Mouse (Mus musculus): ENCODE data around the gene Lzic. TPM values are rescaled to one million over a fixed set of nuclear protein-coding genes. Genes with fewer than 3 reads are reported as not detected.
"Not testable (repeated sequence)": the region's sequence is repeated elsewhere in the genome, so short reads cannot be mapped to it uniquely, and the experiment has no call there.

Gene Lzic
- polyA plus RNA-seq, 1 experiment from 2014 or later = 9.7 TPM

DNA sequence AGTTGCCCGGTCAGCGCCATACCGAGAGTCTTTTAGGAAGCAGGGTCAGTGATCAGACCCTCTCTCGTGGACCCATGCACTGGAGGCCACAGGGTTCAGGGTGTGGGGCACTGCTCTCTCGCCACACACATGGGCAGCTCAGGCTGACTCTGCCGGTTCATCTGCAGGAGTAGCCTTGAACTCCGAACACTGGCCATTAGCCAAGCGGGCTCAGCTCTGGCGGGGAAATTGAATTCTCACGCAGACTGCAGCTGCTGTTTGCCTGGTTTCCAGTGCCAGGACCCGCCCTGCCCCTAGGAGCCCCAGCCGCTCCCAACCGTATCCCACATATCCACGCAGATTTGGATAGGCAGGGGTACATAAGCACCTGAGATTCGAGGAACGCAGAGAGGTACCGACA is 30.8 kb upstream of the Lzic start:
- H3K9ac ChIP-seq (ENCODE audit: low read depth, low read length) = no peak overlapping the region
- H3K27ac ChIP-seq (ENCODE audit: low read length) = no peak overlapping the region
- H3K4me3 ChIP-seq (ENCODE audit: low read depth, low read length) = no peak overlapping the region
- H3K4me1 ChIP-seq (ENCODE audit: control insufficient read depth, low read depth, low read length) = no peaks in the 10 kb centered on the region
- no peaks in the 10 kb centered on the region for H3K27me3 ChIP-seq (ENCODE audit: control insufficient read depth, insufficient read depth, low read depth, low read length)
- ATAC-seq (ENCODE audit: low read depth) = no peak
- WGBS (ENCODE audit: insufficient replicate concordance) = 72% methylated on average over 17 of the region's 17 CpGs
- H3K4me2 ChIP-seq (ENCODE audit: low read depth, low read length) = no peak overlapping the region
- no peaks in the 10 kb centered on the region for H3K9me3 ChIP-seq (replicated peaks; ENCODE audit: control insufficient read depth, low read length)
- H3K36me3 ChIP-seq (ENCODE audit: control insufficient read depth, insufficient read depth) = no peaks in the 10 kb centered on the region

GRCm38 (mm10) chr4:149454879-149455278 is 30.1 kb upstream of the Lzic start, which contains the start of gene Rbp7:
Gene Rbp7, minus strand, starts transcription at chr4:149454978.
- no peaks in the 10 kb centered on the region for H3K4me1 ChIP-seq (ENCODE audit: control insufficient read depth, low read depth, low read length)
- H3K9me3 ChIP-seq (replicated peaks; ENCODE audit: control insufficient read depth, low read length) = no peaks in the 10 kb centered on the region
- no peak for ATAC-seq (ENCODE audit: low read depth)
- no peaks in the 10 kb centered on the region for H3K36me3 ChIP-seq (ENCODE audit: control insufficient read depth, insufficient read depth)
- no peak within 1 kb of the TSS for H3K9ac ChIP-seq (ENCODE audit: low read depth, low read length)
- H3K4me3 ChIP-seq (ENCODE audit: low read depth, low read length) = no peak within 1 kb of the TSS
- WGBS (ENCODE audit: insufficient replicate concordance) = 52% methylated on average over 8 of the region's 8 CpGs
- H3K27ac ChIP-seq (ENCODE audit: low read length) = no peak within 1 kb of the TSS
- no peaks in the 10 kb centered on the region for H3K27me3 ChIP-seq (ENCODE audit: control insufficient read depth, insufficient read depth, low read depth, low read length)
- no peak within 1 kb of the TSS for H3K4me2 ChIP-seq (ENCODE audit: low read depth, low read length)

DNA sequence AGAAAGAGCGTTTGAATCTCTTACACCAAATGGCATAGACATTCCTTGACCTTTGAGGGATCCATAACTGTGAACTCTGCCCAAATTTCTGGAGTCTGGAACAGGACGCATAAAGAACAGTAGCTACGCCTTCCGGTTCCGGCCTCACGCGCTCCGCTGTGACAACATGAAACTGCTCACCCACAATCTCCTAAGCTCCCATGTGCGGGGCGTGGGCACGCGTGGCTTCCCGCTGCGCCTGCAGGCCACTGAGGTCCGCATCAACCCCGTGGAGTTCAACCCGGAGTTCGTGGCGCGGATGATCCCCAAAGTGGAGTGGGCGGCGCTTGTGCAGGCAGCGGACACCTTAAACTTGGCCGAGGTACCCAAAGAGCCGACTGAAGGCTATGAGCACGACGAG is 27.9 kb upstream of the Lzic start:
- 76% methylated on average over 27 of the region's 27 CpGs for WGBS (ENCODE audit: insufficient replicate concordance)
- H3K36me3 ChIP-seq (ENCODE audit: control insufficient read depth, insufficient read depth); ATAC-seq (ENCODE audit: low read depth); H3K27ac ChIP-seq (ENCODE audit: low read length); H3K4me3 ChIP-seq (ENCODE audit: low read depth, low read length); H3K9ac ChIP-seq (ENCODE audit: low read depth, low read length); H3K27me3 ChIP-seq (ENCODE audit: control insufficient read depth, insufficient read depth, low read depth, low read length); H3K4me1 ChIP-seq (ENCODE audit: control insufficient read depth, low read depth, low read length); H3K4me2 ChIP-seq (ENCODE audit: low read depth, low read length); H3K9me3 ChIP-seq (replicated peaks; ENCODE audit: control insufficient read depth, low read length): not testable (repeated sequence)

- H3K4me1 ChIP-seq (ENCODE audit: control insufficient read depth, low read depth, low read length) = no peaks in the 10 kb centered on the region
- no peak overlapping the region for H3K4me3 ChIP-seq (ENCODE audit: low read depth, low read length)
- H3K27me3 ChIP-seq (ENCODE audit: control insufficient read depth, insufficient read depth, low read depth, low read length) = no peaks in the 10 kb centered on the region
- no peak for ATAC-seq (ENCODE audit: low read depth)
- no peak overlapping the region for H3K9ac ChIP-seq (ENCODE audit: low read depth, low read length)
- no peaks in the 10 kb centered on the region for H3K9me3 ChIP-seq (replicated peaks; ENCODE audit: control insufficient read depth, low read length)
- H3K27ac ChIP-seq (ENCODE audit: low read length) = no peak overlapping the region
- no peaks in the 10 kb centered on the region for H3K36me3 ChIP-seq (ENCODE audit: control insufficient read depth, insufficient read depth)
- WGBS (ENCODE audit: insufficient replicate concordance) = 63% methylated on average over 6 of the region's 6 CpGs
- H3K4me2 ChIP-seq (ENCODE audit: low read depth, low read length) = no peak overlapping the region
Measured at GRCm38 (mm10) chr4:149457831-149458430, 27.1 kb upstream of the Lzic start.

DNA sequence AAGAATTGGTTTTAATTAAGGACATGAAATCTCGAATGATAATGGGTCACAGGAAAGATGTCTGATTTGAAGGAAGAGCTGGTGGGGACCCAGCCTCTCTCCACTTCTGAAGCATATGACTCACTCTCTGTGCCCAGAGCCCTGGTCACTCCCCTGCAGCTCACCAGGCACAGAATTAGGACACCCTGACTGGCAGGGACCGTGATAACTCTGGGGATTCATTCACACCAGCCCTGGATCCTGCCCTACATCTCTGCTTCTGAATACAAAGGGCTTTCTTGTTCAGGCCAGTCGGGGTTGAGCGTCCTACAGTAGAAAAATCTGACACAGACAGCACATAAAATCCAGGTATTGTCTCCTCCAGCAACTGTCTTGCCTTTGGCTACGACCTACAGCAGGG is 26.5 kb upstream of the Lzic start:
- no peak overlapping the region for H3K27ac ChIP-seq (ENCODE audit: low read length)
- no peak for ATAC-seq (ENCODE audit: low read depth)
- no peaks in the 10 kb centered on the region for H3K27me3 ChIP-seq (ENCODE audit: control insufficient read depth, insufficient read depth, low read depth, low read length)
- H3K9ac ChIP-seq (ENCODE audit: low read depth, low read length) = no peak overlapping the region
- no peaks in the 10 kb centered on the region for H3K9me3 ChIP-seq (replicated peaks; ENCODE audit: control insufficient read depth, low read length)
- 53% methylated on average over 5 of the region's 5 CpGs for WGBS (ENCODE audit: insufficient replicate concordance)
- no peaks in the 10 kb centered on the region for H3K36me3 ChIP-seq (ENCODE audit: control insufficient read depth, insufficient read depth)
- no peaks in the 10 kb centered on the region for H3K4me1 ChIP-seq (ENCODE audit: control insufficient read depth, low read depth, low read length)
- H3K4me3 ChIP-seq (ENCODE audit: low read depth, low read length) = no peak overlapping the region
- H3K4me2 ChIP-seq (ENCODE audit: low read depth, low read length) = no peak overlapping the region

DNA sequence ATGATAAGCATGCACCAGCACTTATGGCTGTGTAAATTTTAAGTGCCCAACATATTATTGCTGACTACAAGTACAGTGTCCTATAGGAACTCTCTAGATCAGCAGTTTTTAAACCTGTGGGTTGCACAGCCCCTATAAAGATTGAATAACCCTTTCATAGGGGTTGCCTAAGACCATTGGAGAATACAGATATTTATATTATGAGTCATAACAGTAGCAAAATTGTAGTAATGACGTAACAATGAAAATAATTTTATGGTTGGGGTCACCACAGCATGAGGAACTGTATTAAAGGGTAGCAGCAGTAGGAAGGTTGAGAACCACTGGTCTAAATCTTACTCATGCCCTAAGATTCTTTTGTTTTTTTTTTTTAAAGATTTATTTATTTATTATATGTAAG is 25.6 kb upstream of the Lzic start:
- no peak overlapping the region for H3K4me2 ChIP-seq (ENCODE audit: low read depth, low read length)
- no peak for ATAC-seq (ENCODE audit: low read depth)

GRCm38 (mm10) chr4:149460475-149460874 is 24.6 kb upstream of the Lzic start:
- H3K9ac ChIP-seq (ENCODE audit: low read depth, low read length); H3K4me3 ChIP-seq (ENCODE audit: low read depth, low read length); H3K36me3 ChIP-seq (ENCODE audit: control insufficient read depth, insufficient read depth); H3K9me3 ChIP-seq (replicated peaks; ENCODE audit: control insufficient read depth, low read length); H3K27ac ChIP-seq (ENCODE audit: low read length); H3K4me1 ChIP-seq (ENCODE audit: control insufficient read depth, low read depth, low read length); ATAC-seq (ENCODE audit: low read depth); H3K27me3 ChIP-seq (ENCODE audit: control insufficient read depth, insufficient read depth, low read depth, low read length); H3K4me2 ChIP-seq (ENCODE audit: low read depth, low read length): not testable (repeated sequence)
- WGBS (ENCODE audit: insufficient replicate concordance) = 71% methylated on average over 2 of the region's 2 CpGs

More for the DNA sequence above, 25.6 kb upstream of the Lzic start:
- no peaks in the 10 kb centered on the region for H3K36me3 ChIP-seq (ENCODE audit: control insufficient read depth, insufficient read depth)
- H3K4me3 ChIP-seq (ENCODE audit: low read depth, low read length) = no peak overlapping the region
- no peaks in the 10 kb centered on the region for H3K4me1 ChIP-seq (ENCODE audit: control insufficient read depth, low read depth, low read length)
- WGBS (ENCODE audit: insufficient replicate concordance) = 62% methylated on average over 1 of the region's 1 CpGs
- H3K9me3 ChIP-seq (replicated peaks; ENCODE audit: control insufficient read depth, low read length) = no peaks in the 10 kb centered on the region
- H3K9ac ChIP-seq (ENCODE audit: low read depth, low read length) = no peak overlapping the region
- no peak overlapping the region for H3K27ac ChIP-seq (ENCODE audit: low read length)
- no peaks in the 10 kb centered on the region for H3K27me3 ChIP-seq (ENCODE audit: control insufficient read depth, insufficient read depth, low read depth, low read length)

DNA sequence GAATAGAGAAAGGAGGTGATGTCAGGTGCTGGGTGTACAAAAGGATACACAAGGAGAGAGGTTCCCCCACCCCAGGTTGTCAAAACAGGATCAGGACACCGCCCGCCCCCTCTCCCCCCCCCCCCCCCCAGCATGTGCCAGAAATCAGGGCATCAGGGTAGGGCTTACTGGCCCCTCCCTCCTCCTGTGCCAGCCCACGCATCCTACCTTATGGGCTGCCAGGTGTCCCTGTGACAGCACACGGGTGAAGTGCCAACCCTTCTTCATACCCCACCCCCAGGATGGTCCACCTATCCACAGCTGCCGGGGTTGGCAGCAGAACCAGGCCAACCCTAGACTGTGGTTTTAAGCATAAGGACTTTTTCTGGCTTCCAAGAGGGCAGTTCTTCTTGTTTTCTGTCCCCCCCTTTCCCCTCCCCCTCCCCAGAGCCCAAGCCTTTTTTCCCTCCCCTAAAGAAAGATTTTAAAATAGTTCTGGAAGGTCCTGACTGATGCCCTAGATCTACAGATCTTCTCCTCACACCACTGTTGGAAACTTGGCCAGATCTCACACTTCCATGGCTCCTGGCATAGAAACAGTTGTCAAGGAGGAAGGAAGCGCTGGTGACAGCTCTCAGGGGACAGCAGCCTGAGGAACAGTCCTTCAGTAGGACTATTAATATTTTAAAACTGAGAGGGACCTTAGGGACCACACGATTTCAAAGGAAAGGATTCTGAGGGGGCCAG is 23.3 kb upstream of the Lzic start:
- no peak for ATAC-seq (ENCODE audit: low read depth)
- H3K27me3 ChIP-seq (ENCODE audit: control insufficient read depth, insufficient read depth, low read depth, low read length) = no peaks in the 10 kb centered on the region
- WGBS (ENCODE audit: insufficient replicate concordance) = 35% methylated on average over 5 of the region's 7 CpGs

GRCm38 (mm10) chr4:149462305-149462971 is 22.6 kb upstream of the Lzic start:
- no peak overlapping the region for H3K4me3 ChIP-seq (ENCODE audit: low read depth, low read length)
- no peak overlapping the region for H3K4me2 ChIP-seq (ENCODE audit: low read depth, low read length)
- no peaks in the 10 kb centered on the region for H3K4me1 ChIP-seq (ENCODE audit: control insufficient read depth, low read depth, low read length)
- no peak for ATAC-seq (ENCODE audit: low read depth)
- H3K27ac ChIP-seq (ENCODE audit: low read length) = no peak overlapping the region
- no peaks in the 10 kb centered on the region for H3K9me3 ChIP-seq (replicated peaks; ENCODE audit: control insufficient read depth, low read length)
- no peaks in the 10 kb centered on the region for H3K36me3 ChIP-seq (ENCODE audit: control insufficient read depth, insufficient read depth)
- H3K9ac ChIP-seq (ENCODE audit: low read depth, low read length) = no peak overlapping the region
- H3K27me3 ChIP-seq (ENCODE audit: control insufficient read depth, insufficient read depth, low read depth, low read length) = no peaks in the 10 kb centered on the region
- WGBS (ENCODE audit: insufficient replicate concordance) = 37% methylated on average over 6 of the region's 6 CpGs

More for the DNA sequence above, 23.3 kb upstream of the Lzic start:
- Histone ChIP-seq H3K4me3 (ENCODE audit: low read depth, low read length) (no peak overlapping the region), H3K4me2 (ENCODE audit: low read depth, low read length) (no peak overlapping the region), H3K9ac (ENCODE audit: low read depth, low read length) (no peak overlapping the region), H3K27ac (ENCODE audit: low read length) (no peak overlapping the region), H3K4me1 (ENCODE audit: control insufficient read depth, low read depth, low read length) (no peaks in the 10 kb centered on the region), H3K9me3 (replicated peaks; ENCODE audit: control insufficient read depth, low read length) (no peaks in the 10 kb centered on the region), H3K36me3 (ENCODE audit: control insufficient read depth, insufficient read depth) (no peaks in the 10 kb centered on the region)
